Mouse (Mus musculus) embryonic facial prominence, embryonic 15.5 days (tissue): Measurements from ENCODE around the gene Tnp1. TPM values are rescaled to one million over a fixed set of nuclear protein-coding genes. Genes with fewer than 3 reads are reported as not detected.

Source experiments
- ATAC-seq: fragments of 200-750 bp; cut with Nextera tagmentation; 2 replicates; pipeline ENCODE4 v1.8.0; 2017; ENCODE audit warnings: low read depth, moderate TSS enrichment; ENCODE audit not compliant: insufficient number of reproducible peaks, low FRiP score, low TSS enrichment
- H3K27ac ChIP-seq: fragments of 300-500 bp; sonication (generic); replicated peaks from 2 replicates; pipeline ENCODE4 v1.5.1; 2015; ENCODE audit warnings: mild to moderate bottlenecking, inconsistent platforms
- H3K27me3 ChIP-seq: fragments of 300-500 bp; sonication (generic); 2 replicates; pipeline ENCODE4 v1.6.1; 2015; ENCODE audit warnings: inconsistent platforms
- H3K36me3 ChIP-seq: fragments of 300-500 bp; sonication (generic); 2 replicates; pipeline ENCODE4 v1.6.1; 2015; ENCODE audit warnings: mild to moderate bottlenecking, inconsistent platforms
- H3K4me1 ChIP-seq: fragments of 300-500 bp; sonication (generic); 2 replicates; pipeline ENCODE4 v1.6.1; 2015; ENCODE audit warnings: inconsistent platforms
- H3K4me2 ChIP-seq: fragments of 300-500 bp; sonication (generic); replicated peaks from 2 replicates; pipeline ENCODE4 v1.6.1; 2015; ENCODE audit warnings: mild to moderate bottlenecking, inconsistent platforms
- H3K4me3 ChIP-seq: fragments of 300-500 bp; sonication (generic); replicated peaks from 2 replicates; pipeline ENCODE4 v1.5.1; 2015; ENCODE audit warnings: mild to moderate bottlenecking, inconsistent platforms
- H3K9ac ChIP-seq: fragments of 300-500 bp; sonication (generic); 2 replicates; pipeline ENCODE4 v1.6.1; 2015; ENCODE audit warnings: inconsistent platforms
- H3K9me3 ChIP-seq: fragments of 300-500 bp; sonication (generic); replicated peaks from 2 replicates; pipeline ENCODE4 v1.6.1; 2016; ENCODE audit warnings: inconsistent platforms
- WGBS: fragments of 180-500 bp; shearing (Covaris S2); methylation state at CpG from one replicate; pipeline ENCODE4 v1.1.7; 2015; 5-methylcytosine and 5-hydroxymethylcytosine counted together
- polyA plus RNA-seq: library from polyadenylated mRNA; unstranded; fragments of >200 nt; fragmentation: Nextera tagmentation; extraction: Ambion mirVana; gene quantifications from 2 replicates; pipeline ENCODE4 v1.2.1, GENCODE M21; 2015

The Tnp1 gene
- polyA plus RNA-seq, 1 experiment from 2014 or later = not detected

- 69% methylated on average over 5 of the region's 5 CpGs for WGBS
- no peak overlapping the region for H3K4me3 ChIP-seq
- H3K4me1 ChIP-seq = no peaks in the 10 kb centered on the region
- no peaks in the 10 kb centered on the region for H3K9me3 ChIP-seq
- ATAC-seq = no peak
- no peak overlapping the region for H3K9ac ChIP-seq
- H3K36me3 ChIP-seq = no peaks in the 10 kb centered on the region
- H3K27me3 ChIP-seq = no peaks in the 10 kb centered on the region
- no peak overlapping the region for H3K4me2 ChIP-seq
- H3K27ac ChIP-seq = no peak overlapping the region
Measured at GRCm38 (mm10) chr1:73002637-73003036, 13.1 kb downstream of the Tnp1 start.

- H3K9me3 ChIP-seq = no peaks in the 10 kb centered on the region
- no peak overlapping the region for H3K4me2 ChIP-seq
- no peaks in the 10 kb centered on the region for H3K4me1 ChIP-seq
- no peak overlapping the region for H3K9ac ChIP-seq
- no peak overlapping the region for H3K27ac ChIP-seq
- WGBS = 58% methylated on average over 5 of the region's 5 CpGs
- H3K36me3 ChIP-seq = no peaks in the 10 kb centered on the region
- ATAC-seq = 0 out of 2 replicates have a peak, but pooled peaks have one; percentile 11
- H3K27me3 ChIP-seq = no peaks in the 10 kb centered on the region
- H3K4me3 ChIP-seq = no peak overlapping the region
Measured at GRCm38 (mm10) chr1:73001961-73002360, 13.7 kb downstream of the Tnp1 start.

- Histone ChIP-seq H3K9ac (no peak overlapping the region), H3K36me3 (no peaks in the 10 kb centered on the region), H3K4me3 (no peak overlapping the region), H3K9me3 (no peaks in the 10 kb centered on the region), H3K27ac (no peak overlapping the region), H3K4me1 (no peaks in the 10 kb centered on the region), H3K27me3 (no peaks in the 10 kb centered on the region), H3K4me2 (no peak overlapping the region)
- 89% methylated on average over 5 of the region's 5 CpGs for WGBS
- ATAC-seq = no peak
Measured at GRCm38 (mm10) chr1:72994751-72995528, 20.8 kb downstream of the Tnp1 start.

GRCm38 (mm10) chr1:72992944-72993464 lies 22.7 kb downstream of the Tnp1 start:
- H3K4me3 ChIP-seq = no peak overlapping the region
- no peaks in the 10 kb centered on the region for H3K4me1 ChIP-seq
- WGBS = 70% methylated on average over 2 of the region's 2 CpGs
- H3K27me3 ChIP-seq = no peaks in the 10 kb centered on the region
- H3K9ac ChIP-seq = no peak overlapping the region
- no peak for ATAC-seq
- no peak overlapping the region for H3K27ac ChIP-seq
- no peak overlapping the region for H3K4me2 ChIP-seq
- H3K9me3 ChIP-seq = no peaks in the 10 kb centered on the region
- no peaks in the 10 kb centered on the region for H3K36me3 ChIP-seq

GRCm38 (mm10) chr1:72992209-72992608 lies 23.5 kb downstream of the Tnp1 start:
- H3K36me3 ChIP-seq = no peaks in the 10 kb centered on the region
- H3K9me3 ChIP-seq = no peaks in the 10 kb centered on the region
- no peaks in the 10 kb centered on the region for H3K4me1 ChIP-seq
- H3K27ac ChIP-seq = no peak overlapping the region
- H3K4me3 ChIP-seq = no peak overlapping the region
- no peak overlapping the region for H3K4me2 ChIP-seq
- H3K9ac ChIP-seq = no peak overlapping the region
- no peaks in the 10 kb centered on the region for H3K27me3 ChIP-seq
- ATAC-seq = no peak
- 47% methylated on average over 2 of the region's 2 CpGs for WGBS

DNA sequence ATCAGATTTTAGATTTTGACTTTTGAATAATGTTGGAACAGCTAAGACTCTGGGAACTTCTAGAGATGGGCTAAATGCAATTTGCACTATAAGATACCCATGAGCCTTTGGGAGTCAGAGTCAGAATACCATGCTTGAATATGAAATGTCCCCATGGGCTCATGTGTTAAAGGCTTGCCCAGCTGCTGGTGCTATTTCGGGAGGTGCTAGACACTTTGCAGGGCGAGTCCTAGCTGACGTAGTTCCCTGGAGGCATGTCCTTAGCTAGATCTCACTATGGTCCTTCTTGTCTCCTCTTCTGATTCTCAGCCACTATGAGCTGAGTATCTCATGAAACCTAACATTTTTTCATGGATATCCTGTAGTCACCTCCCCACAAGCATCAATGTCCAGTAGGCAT lies 26.8 kb downstream of the Tnp1 start:
- H3K9me3 ChIP-seq = no peaks in the 10 kb centered on the region
- H3K27ac ChIP-seq = no peak overlapping the region
- H3K4me1 ChIP-seq = no peaks in the 10 kb centered on the region
- no peak overlapping the region for H3K9ac ChIP-seq
- H3K27me3 ChIP-seq = no peaks in the 10 kb centered on the region
- no peak for ATAC-seq
- WGBS = 78% methylated on average over 3 of the region's 3 CpGs
- no peak overlapping the region for H3K4me3 ChIP-seq
- H3K4me2 ChIP-seq = no peak overlapping the region
- H3K36me3 ChIP-seq = no peaks in the 10 kb centered on the region

DNA sequence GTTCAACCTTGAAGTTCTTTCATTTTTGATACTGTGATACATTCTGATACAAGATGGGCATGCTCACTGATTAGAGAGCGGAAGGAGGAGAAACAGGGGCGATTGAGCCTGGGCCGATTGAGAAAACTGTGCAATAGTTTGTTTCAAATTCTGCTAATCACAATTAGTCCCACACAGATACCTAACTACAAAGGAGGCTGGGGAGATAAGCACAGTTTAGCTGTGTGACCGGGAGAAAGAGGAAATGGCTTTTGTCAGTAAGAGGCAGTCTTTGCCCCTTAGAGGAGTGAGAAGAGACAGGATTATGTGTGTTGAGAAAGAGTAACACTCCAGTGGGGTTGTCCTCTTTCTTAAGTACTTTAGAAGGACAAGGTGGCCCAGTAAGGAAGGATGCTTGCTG lies 29.0 kb downstream of the Tnp1 start:
- ATAC-seq = no peak
- Histone ChIP-seq H3K9me3 (no peaks in the 10 kb centered on the region), H3K9ac (no peak overlapping the region), H3K27ac (no peak overlapping the region), H3K4me1 (no peaks in the 10 kb centered on the region), H3K4me3 (no peak overlapping the region), H3K36me3 (no peaks in the 10 kb centered on the region), H3K27me3 (no peaks in the 10 kb centered on the region), H3K4me2 (no peak overlapping the region)
- WGBS = 79% methylated on average over 4 of the region's 4 CpGs

DNA sequence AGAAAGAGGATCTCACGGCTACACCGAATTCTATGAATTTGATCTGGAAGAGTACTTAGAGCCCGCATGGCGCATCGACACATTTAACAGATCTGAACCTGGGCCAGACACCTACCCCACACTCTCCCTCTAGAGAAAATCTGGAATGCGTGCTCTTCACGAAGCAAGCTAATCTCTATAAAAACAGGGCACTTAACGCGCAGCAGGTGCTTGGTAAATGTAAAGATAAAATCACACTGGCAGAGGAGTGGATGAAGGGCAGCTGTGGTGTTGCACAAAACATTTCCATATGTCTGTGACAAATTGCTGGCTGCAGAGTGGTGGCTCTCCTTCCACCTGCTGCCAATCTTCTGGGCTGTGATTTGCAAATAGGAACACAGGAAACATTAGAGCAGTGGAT lies 36.8 kb downstream of the Tnp1 start:
- Histone ChIP-seq H3K27ac (no peak overlapping the region), H3K27me3 (no peaks in the 10 kb centered on the region), H3K4me1 (no peaks in the 10 kb centered on the region), H3K9ac (no peak overlapping the region), H3K4me2 (no peak overlapping the region), H3K36me3 (no peaks in the 10 kb centered on the region), H3K4me3 (no peak overlapping the region), H3K9me3 (no peaks in the 10 kb centered on the region)
- 0 out of 2 replicates have a peak, but pooled peaks have one; percentile 65 for ATAC-seq
- WGBS = 32% methylated on average over 9 of the region's 9 CpGs

- H3K4me3 ChIP-seq = no peak overlapping the region
- H3K27me3 ChIP-seq = no peaks in the 10 kb centered on the region
- no peak overlapping the region for H3K4me2 ChIP-seq
- peaks cover 6% of the 10 kb centered on the region for H3K4me1 ChIP-seq
- no peak overlapping the region for H3K27ac ChIP-seq
- H3K9me3 ChIP-seq = no peaks in the 10 kb centered on the region
- ATAC-seq = no peak
- H3K9ac ChIP-seq = no peak overlapping the region
- H3K36me3 ChIP-seq = no peaks in the 10 kb centered on the region
Measured at GRCm38 (mm10) chr1:72974226-72974625, 41.5 kb downstream of the Tnp1 start.

- H3K9ac ChIP-seq = no peak overlapping the region
- peaks cover 8% of the 10 kb centered on the region for H3K4me1 ChIP-seq
- ATAC-seq = no peak
- H3K27ac ChIP-seq = no peak overlapping the region
- H3K27me3 ChIP-seq = no peaks in the 10 kb centered on the region
- no peak overlapping the region for H3K4me2 ChIP-seq
- WGBS = 74% methylated on average over 9 of the region's 9 CpGs
- H3K4me3 ChIP-seq = no peak overlapping the region
- H3K36me3 ChIP-seq = no peaks in the 10 kb centered on the region
- H3K9me3 ChIP-seq = no peaks in the 10 kb centered on the region
Measured at GRCm38 (mm10) chr1:72970461-72970860, 45.2 kb downstream of the Tnp1 start.

DNA sequence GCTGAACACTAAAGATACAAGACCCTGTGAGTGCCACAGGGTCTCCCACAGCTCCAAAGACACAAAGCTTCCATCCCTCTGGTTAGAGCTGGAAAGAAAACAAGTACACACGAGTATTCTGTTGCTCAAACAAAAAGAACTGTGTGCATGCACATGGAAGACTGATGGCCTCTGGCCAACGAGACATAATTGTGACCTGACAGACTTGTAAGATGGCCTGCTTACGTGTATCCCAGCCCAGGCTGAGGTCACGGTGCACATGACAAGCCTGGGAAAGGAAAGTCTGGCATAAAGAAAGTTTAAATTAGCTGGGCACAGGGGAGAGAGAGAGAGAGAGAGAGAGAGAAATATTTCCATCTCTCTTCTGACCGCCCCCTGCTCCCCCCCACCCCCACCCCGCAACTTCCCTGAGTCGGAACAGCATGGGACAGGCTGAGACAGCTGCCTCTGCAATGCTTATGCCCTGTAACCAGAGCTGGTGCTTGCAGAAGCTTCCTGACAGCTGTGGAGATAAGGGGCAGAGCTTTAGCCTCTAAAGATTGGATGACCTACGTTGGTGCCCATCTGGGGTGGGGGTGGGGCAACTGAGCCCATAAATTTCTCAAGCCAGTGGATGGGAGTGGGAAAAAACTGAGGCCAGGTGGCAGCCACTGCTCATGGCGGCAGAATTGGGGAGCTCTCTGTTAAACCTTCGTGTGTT lies 46.4 kb downstream of the Tnp1 start:
- no peak overlapping the region for H3K4me2 ChIP-seq
- no peak overlapping the region for H3K9ac ChIP-seq
- no peaks in the 10 kb centered on the region for H3K9me3 ChIP-seq
- 18% methylated on average over 10 of the region's 10 CpGs for WGBS
- ATAC-seq = peak; percentile 75
- H3K4me3 ChIP-seq = no peak overlapping the region
- H3K4me1 ChIP-seq = peaks cover 8% of the 10 kb centered on the region
- peak overlapping the region; percentile 5; the same call in 1 of the 2 replicates for H3K27ac ChIP-seq
- H3K36me3 ChIP-seq = no peaks in the 10 kb centered on the region
- H3K27me3 ChIP-seq = no peaks in the 10 kb centered on the region
